Mouse (Mus musculus) spleen, embryonic (tissue): Measurements from ENCODE around the gene Pex14.
"Not testable (repeated sequence)": the region's sequence is repeated elsewhere in the genome, so short reads cannot be mapped to it uniquely, and the experiment has no call there.

ENCODE experiments used
- CTCF ChIA-PET: fragments of 350-600 bp; sonication (Branson Sonifier 250); formaldehyde crosslinking; loops from one replicate; lab custom pipeline; 2022; lab: Charles Lee

Gene Pex14

GRCm38 (mm10) chr4:149099369-149100017, at the start of gene Pex14:
Gene Pex14, minus strand, starts transcription at chr4:149099876.
- CTCF ChIA-PET = no interaction called here

DNA sequence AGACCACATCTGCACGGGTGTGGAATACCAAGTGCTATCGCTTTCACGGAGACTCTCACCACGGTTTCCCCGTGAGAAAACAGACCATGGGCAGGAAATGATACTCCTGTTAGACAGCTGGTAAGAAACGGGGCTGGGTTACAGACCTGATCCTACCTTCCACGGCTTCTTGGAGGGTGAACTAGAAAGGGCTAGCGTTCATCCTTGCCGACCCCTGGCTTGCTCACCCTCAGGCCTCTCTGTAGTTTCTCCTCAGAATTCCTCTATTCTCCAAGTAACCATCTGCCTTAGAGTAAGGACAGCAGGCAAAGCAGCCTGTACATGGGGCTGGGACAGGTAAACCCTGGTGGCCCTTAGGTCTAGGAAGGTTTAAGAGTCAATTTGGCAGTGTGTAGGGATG, 49.5 kb upstream of the Pex14 start:
- CTCF ChIA-PET = no interaction called here

DNA sequence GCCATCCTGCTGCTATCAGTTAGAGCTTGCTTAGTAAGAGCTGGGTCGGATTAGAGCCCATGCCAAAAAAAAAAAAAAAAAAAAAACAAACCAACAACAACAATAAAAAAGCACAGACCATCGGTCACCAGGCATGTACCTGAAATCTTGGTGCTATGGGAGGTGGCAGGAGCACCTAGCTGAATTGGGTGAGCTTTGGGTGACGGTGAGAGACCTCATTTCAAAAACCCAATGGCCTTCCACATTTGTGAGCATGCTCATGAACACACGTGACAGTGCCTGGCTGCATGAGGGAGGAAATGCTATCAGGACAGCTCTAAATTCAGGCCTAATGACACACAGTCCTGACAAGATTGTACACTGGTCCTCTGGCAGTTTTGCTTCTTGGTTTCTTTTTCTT, 48.4 kb upstream of the Pex14 start:
- CTCF ChIA-PET = interaction anchor here (0.6 kb wide), 3 partner anchors 58 to 225 kb away, joined by 3 to 8 read pairs (median 6); partner anchors contain the start of gene Kif1b

DNA sequence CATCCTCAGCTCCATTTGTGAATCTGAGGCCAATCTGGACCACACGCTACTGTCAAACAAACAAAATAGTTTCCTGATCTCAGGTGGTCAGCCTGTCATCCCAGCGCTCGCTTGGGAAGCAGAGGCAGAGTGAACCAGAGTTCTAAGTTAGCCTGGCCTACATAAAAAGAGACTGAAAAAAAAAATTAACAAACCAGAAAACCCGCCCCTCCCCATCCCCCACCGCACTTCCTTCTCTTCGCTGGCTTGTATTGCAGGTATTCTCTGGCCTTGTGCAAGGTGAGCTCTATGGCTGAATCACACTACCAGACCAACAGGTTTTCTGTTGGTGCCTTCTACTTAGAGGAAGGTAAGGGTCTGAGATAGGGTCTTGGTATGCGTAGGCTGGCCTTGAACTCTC, 47.9 kb upstream of the Pex14 start:
- CTCF ChIA-PET = interaction anchor here (0.6 kb wide), 3 partner anchors 58 to 225 kb away, joined by 3 to 8 read pairs (median 6); partner anchors contain the start of gene Kif1b

GRCm38 (mm10) chr4:149145151-149145550, 45.5 kb upstream of the Pex14 start:
- CTCF ChIA-PET = interaction anchor here (0.7 to 1.2 kb wide), 2 partner anchors 21 to 61 kb away, joined by 3 read pairs; no protein-coding TSS in a partner anchor

DNA sequence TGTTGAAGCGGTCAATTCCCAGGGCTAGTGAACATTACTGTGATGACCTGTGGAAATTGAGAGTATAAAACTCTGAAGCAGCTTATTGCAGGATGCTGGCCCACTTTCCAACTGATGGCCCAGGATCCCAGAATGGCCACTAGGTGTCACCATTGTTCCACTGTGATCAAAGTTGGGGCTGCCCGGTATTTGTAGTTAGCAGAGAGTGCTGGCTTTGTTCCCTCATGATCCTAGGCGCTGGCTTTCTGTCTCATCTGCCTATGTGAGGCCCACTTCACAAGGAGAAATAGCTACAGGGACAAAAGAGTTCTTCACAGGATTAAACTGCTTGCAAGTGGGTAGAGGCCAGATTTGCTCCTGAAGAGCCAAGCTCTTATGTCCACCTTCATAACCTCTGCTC, 44.8 kb upstream of the Pex14 start:
- CTCF ChIA-PET = interaction anchor here (0.6 to 1.2 kb wide), 4 partner anchors 20 to 30 kb away, joined by 3 to 11 read pairs (median 5); no protein-coding TSS in a partner anchor

- CTCF ChIA-PET = interaction anchor here (0.9 kb wide), 2 partner anchors 26 to 402 kb away, joined by 3 to 4 read pairs; no protein-coding TSS in a partner anchor
Measured at GRCm38 (mm10) chr4:149143594-149143993, 43.9 kb upstream of the Pex14 start.

DNA sequence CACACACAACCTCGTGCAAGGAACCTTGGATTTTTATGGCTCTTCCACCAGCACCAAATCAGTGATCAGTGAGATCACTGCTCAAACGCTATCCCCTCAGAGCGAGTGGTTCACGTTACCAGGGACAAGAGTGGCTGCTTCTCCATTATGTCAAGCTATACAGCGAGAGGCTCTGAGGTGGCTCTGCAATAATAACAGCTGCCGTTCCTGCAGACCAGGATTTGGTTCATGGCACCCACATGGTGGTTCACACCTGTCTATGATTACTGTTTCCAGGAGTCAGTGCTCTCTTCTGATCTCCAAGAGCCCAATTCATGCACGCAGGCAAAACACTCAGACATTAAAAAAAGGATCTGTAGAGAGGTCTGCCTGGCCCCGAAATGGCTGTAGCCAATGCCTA, 38.8 kb upstream of the Pex14 start:
- CTCF ChIA-PET = no interaction called here

DNA sequence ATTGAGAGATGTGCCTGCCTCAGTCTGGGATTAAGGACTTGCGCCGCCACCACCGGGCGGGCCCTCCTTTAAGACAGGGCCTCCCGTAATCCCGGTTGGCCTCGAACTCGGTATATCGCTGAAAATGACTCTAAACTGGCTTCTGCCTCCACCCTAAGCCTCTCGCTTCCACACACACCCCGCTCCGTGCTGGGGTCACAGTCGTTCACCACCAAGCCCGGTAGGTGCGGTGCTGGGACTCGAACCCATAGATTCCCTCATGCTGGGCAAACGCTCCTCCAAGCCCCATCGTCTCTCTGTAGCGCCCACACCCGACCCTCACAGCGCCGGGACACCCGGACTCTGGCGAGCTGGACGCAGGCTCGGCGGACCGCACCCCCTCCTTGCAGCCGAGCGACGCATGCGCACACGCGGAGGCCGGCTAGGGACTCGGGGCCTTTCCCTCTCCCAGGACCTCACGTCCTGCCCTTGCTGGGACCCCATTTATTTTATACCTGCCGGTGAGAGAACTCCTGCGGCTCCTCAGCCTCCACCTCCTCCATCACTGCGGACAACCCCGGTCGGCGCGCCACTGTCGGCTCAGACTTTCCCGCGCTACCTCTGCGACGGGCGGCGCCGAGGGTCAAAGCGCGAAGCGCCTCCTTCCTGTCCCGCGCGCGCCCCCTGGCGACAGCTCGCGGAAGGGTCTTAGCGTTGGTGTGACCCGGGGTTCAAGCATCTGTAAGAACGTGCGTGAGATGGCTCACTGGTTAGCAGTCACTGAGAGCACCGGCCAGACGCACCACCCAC, 37.5 kb upstream of the Pex14 start, which contains the start of gene Cenps:
TSS of gene Cenps (minus strand) at position 648 of the 789 bp plus-strand sequence.
- CTCF ChIA-PET = interaction anchor here (1.1 kb wide), 1 partner anchor 16 kb away, joined by 4 read pairs; no protein-coding TSS in a partner anchor

DNA sequence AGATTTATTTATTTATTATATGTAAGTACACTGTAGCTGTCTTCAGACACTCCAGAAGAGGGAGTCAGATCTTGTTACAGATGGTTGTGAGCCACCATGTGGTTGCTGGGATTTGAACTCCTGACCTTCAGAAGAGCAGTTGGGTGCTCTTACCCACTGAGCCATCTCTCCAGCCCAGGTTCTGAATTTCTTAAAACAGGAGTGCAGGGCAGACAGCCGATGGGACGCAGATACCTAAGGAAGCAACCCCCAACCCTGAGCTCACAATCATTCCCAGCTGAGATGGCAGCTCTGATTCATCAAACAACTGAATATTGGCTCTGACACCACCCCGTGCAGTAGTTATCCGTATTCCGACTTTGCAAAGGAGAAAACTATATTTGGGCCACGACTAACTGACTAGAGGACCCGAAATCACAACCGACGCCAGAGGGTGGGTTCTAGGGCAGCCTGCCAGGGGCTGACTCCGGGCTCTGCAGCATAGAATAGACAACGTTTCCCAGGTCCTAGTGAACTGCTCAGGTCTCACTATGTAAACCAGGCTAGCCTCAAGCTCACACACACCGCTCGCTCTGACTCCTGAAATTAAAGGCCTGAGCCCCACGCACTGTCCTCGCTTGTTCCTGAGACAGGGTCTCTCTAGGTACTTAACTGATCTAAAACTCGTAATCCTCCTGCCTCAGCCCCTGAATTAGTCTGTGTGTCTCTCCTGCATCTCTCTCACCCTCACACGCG, 36.6 kb upstream of the Pex14 start:
- CTCF ChIA-PET = no interaction called here

DNA sequence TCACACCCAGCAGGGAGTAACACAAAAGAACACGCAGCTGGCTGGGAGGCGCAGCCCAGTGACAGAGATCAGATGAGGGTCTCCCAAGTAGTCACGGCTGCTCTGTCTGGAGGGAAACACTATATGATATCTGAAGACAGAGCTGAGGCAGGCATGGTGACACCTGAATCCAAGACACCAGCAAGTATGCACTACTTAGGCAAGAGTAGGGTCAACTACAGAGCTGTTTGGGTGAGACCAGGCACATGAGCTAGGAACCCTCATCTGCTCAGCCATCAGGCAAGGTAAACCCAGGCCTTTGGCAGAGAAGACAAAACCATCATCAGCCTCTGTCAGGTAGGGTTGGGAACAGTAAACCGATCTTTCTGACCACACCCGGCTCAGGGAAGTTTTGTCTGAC, 33.7 kb upstream of the Pex14 start:
- CTCF ChIA-PET = no interaction called here

GRCm38 (mm10) chr4:149131789-149132565, 32.3 kb upstream of the Pex14 start:
- CTCF ChIA-PET = no interaction called here

DNA sequence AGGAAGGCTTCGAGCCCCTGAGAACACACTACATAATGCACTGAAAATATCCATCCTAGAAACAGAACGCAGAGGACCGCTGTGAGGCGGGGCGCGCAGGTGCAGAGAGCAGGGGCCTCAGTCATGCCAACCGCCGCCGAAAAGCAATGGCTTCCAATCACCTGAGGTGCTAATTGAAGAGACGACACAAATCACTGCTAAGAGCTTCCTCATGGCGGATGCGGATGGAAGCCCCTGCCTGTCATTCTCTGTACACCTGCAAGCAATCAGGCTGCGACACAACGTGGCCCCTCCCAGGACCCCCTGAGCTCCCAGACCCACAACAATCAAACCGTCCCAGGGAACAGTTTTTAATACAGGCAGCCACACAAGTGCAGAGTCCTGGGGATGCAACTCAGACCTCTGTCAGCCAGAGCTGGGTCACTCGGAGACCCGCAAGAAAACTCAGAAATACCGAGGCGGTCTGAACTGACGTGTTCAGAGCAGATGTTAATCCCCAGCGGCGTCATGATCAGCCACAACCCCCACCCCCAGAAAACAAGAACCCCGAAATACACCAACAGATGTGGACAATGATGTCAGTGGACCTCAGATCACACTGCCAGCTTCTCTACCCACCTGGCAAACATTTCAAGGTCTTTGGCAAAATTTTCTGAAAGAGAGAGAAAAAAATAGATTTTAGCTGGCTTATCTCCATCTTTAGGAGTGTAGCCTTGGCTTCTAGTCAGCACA, 31.5 kb upstream of the Pex14 start:
- CTCF ChIA-PET = interaction anchor here (0.8 kb wide), 1 partner anchor 380 kb away, joined by 5 read pairs; no protein-coding TSS in a partner anchor

GRCm38 (mm10) chr4:149128467-149128866, 28.8 kb upstream of the Pex14 start:
- CTCF ChIA-PET = interaction anchor here (0.6 kb wide), 3 partner anchors 15 to 848 kb away, joined by 3 to 8 read pairs (median 7); no protein-coding TSS in a partner anchor

GRCm38 (mm10) chr4:149126663-149127062, 27.0 kb upstream of the Pex14 start, which contains the start of gene Cort:
Gene Cort, minus strand, starts transcription at chr4:149126763.
- CTCF ChIA-PET = no interaction called here

GRCm38 (mm10) chr4:149126115-149126509, 26.4 kb upstream of the Pex14 start:
- CTCF ChIA-PET = no interaction called here

DNA sequence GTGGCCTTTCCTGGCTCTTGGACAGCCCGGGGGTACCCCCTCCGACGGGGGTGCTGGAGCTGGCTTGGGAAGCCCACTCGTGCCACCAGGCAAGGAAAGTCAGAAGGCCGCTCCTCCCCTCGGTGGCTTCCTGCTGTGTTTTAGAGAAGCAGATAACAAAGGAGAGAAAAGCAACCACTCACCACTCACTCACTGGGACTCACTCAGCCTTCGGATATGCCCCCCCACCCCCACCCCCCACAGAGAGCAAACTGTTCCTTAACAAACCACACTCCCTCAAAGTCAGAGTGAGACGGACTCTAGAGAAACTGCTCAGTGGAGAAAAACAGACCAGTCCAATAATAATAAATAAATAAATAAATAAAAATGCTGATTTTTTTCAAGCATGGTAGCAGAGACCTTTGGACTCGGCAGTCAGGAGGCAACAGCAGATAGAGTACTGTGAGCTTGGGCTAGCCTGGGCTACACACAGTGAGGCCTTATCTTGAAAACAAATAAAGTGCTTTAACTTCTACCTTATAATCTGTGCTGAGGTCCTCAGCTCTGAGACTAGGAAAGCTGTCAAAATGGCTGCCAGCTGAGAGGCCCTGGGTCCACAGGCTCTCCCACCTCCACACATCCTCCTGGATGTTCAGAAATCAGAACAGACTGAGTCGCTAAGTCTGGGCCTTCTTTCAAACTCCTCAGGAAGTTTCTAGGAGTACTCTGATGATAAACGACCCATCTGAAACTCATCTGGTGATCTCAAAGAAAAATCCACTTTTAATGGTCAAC, 25.9 kb upstream of the Pex14 start:
- CTCF ChIA-PET = interaction anchor here (0.7 kb wide), 1 partner anchor 19 kb away, joined by 11 read pairs; no protein-coding TSS in a partner anchor

DNA sequence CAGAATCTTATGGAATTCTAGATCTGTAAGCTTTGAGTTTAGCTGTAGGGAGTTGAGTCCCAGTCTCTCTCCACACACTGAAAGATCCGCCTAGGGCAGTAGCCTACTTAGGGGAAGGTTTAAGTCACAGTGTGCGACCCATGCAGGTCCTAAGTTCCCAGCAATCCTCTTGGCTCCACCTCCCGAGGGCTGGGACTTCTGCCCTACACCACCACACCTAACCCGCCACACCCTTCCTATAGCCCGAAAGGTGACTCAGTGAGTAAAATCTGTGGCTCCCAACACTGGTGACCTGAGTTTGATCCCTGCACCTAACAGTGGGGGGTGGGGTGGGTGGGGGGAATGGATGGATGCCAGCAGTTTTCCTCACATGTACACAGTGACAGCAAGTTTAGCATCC, 23.8 kb upstream of the Pex14 start:
- CTCF ChIA-PET = interaction anchor here (0.8 kb wide), 1 partner anchor 17 kb away, joined by 3 read pairs; no protein-coding TSS in a partner anchor

GRCm38 (mm10) chr4:149119978-149120562, 20.4 kb upstream of the Pex14 start:
- CTCF ChIA-PET = not testable (repeated sequence)
